Mouse (Mus musculus) spleen, adult 2 months (tissue): ENCODE measurements around the gene Ncapd3.

Experiments used
- CTCF ChIP-seq: fragments of 200-500 bp; IDR thresholded peaks from 2 replicates; pipeline ENCODE4 v1.5.1; 2011; ENCODE audit warnings: mild to moderate bottlenecking, inconsistent platforms; ENCODE audit not compliant: insufficient read depth, insufficient read length, insufficient replicate concordance; ENCODE audit errors: extremely low read depth
- POLR2A ChIP-seq: fragments of 200-500 bp; IDR thresholded peaks from 2 replicates; pipeline ENCODE4 v1.6.1; 2011; ENCODE audit warnings: low read depth, low read length, inconsistent platforms

DNA sequence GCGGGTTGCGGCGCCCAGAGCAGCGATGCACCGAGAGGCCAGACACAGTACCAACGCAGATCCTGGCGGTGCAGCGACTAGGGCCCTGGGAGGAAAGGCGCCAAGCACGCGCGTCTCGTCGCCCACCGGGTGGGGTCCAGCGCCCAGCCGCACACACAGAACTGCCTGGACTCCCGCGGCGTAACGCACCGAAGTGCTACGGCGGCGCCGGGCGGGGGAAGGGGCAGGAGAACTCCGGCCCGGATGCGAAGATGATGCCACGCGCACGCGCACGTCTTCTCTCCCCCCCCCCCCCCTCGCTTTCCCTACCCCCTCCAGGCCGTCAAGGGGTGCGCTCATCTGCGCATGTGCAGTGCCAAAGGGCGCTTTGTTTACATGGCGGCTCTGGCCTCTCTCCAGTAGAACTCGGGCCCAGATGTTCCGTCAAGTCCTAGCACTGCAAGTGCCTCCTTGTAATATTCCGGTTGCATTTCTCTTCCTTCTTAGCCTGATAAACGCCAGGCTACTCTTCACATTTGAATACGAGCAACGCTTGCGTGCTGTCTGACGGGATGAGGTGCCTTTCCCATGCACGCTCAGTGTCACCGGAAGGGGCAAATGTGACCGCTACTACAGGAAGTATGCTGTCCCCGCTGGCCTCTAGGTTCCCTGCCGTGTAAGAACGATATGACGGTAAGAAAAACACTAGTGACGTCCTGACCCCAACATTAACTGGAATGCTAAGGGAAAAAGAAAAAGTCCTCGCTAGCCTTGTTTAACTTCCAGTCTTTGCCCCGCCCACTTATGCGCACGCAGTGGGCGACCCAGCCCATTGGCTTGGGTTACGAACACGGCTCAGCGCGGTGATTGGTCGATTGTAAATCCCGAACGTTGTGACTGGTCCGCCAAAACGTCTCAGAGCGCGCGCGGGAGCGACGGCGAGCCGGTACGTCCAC is at the start of gene Ncapd3, which contains the start of gene Vps26b:
- TF ChIP-seq POLR2A: peak; percentile 74
- TF ChIP-seq CTCF: no peak
